Comparison of ENCODE assay signal across 9 mouse cellular contexts in genomic region chr2:166377329-166377728, GRCm38 (mm10).
A peak's percentile ranks its signal among the peaks of the same experiment; 100 is the strongest.
DNase-seq lines count a peak whose midpoint lies in the region; ATAC-seq and TF ChIP-seq lines count a peak whose summit lies in the region.
"Had no signal": no experiment of that assay in that cellular context is flagged by ENCODE, and none has a peak within 500 bp of the region (broad histone marks: within the 10 kb centered on the region; RNA-seq: fewer than 3 reads in every experiment).

No protein-coding gene starts in this region.

- no peak for ATAC-seq in heart, embryonic 14.5 days (ENCODE audit: insufficient number of reproducible peaks, insufficient read depth, low FRiP score, low read depth)
- peak; percentile 77 for ATAC-seq in hindbrain, embryonic 11.5 days (ENCODE audit: low FRiP score)
- no peak for ATAC-seq in midbrain, postnatal 0 days (ENCODE audit: low FRiP score)
- no peak for ATAC-seq in megakaryocyte progenitor cell, adult 5-6 weeks (replicated peaks; ENCODE audit: poor library complexity)

- H3K27me3 ChIP-seq in heart, embryonic 14.5 days (ENCODE audit: control insufficient read depth, insufficient read depth, low read length): no peaks in the 10 kb centered on the region
- H3K27me3 ChIP-seq in hindbrain, embryonic 11.5 days (ENCODE audit: control insufficient read depth, insufficient read depth, low read length): no peaks in the 10 kb centered on the region
- H3K27me3 ChIP-seq in midbrain, postnatal 0 days (ENCODE audit: insufficient read depth, low read length): no peaks in the 10 kb centered on the region; the same call in 1 of the 2 replicates

- peak overlapping the region; percentile 43; the same call in 1 of the 2 replicates for H3K9ac ChIP-seq in heart, embryonic 14.5 days (ENCODE audit: low read length)
- H3K9ac ChIP-seq in hindbrain, embryonic 11.5 days (ENCODE audit: low read depth, low read length): no peak overlapping the region
- H3K9ac ChIP-seq in midbrain, postnatal 0 days (replicated peaks; ENCODE audit: low read length, poor library complexity, severe bottlenecking): no peak overlapping the region

- H3K4me2 ChIP-seq in heart, embryonic 14.5 days (ENCODE audit: low read length): no peak overlapping the region
- no peak overlapping the region for H3K4me2 ChIP-seq in hindbrain, embryonic 11.5 days (replicated peaks; ENCODE audit: low read depth, low read length)
- H3K4me2 ChIP-seq in midbrain, postnatal 0 days (ENCODE audit: low read depth, low read length, poor library complexity, severe bottlenecking): no peak overlapping the region

- H3K9me3 ChIP-seq in heart, embryonic 14.5 days (ENCODE audit: control insufficient read depth, low read length): no peaks in the 10 kb centered on the region
- no peaks in the 10 kb centered on the region for H3K9me3 ChIP-seq in hindbrain, embryonic 11.5 days (ENCODE audit: control insufficient read depth, low read length)
- no peaks in the 10 kb centered on the region for H3K9me3 ChIP-seq in midbrain, postnatal 0 days (ENCODE audit: low read length)

- no peaks in the 10 kb centered on the region for H3K36me3 ChIP-seq in heart, embryonic 14.5 days (ENCODE audit: control insufficient read depth, insufficient read depth, low read length)
- no peaks in the 10 kb centered on the region for H3K36me3 ChIP-seq in hindbrain, embryonic 11.5 days (ENCODE audit: control insufficient read depth, insufficient read depth, low read length)
- H3K36me3 ChIP-seq in midbrain, postnatal 0 days (ENCODE audit: insufficient read depth, low read length): no peaks in the 10 kb centered on the region

- TF ChIP-seq CTCF in midbrain, postnatal 0 days (IDR thresholded peaks at IDR 0.05): no peak

- no peak overlapping the region for H3K27ac ChIP-seq in heart, embryonic 14.5 days (replicated peaks in 1 of 2; ENCODE audit: control insufficient read depth in 1 of 2, insufficient read depth in 1 of 2, low read depth in 2 of 2, low read length in 2 of 2)
- H3K27ac ChIP-seq in hindbrain, embryonic 11.5 days (ENCODE audit: low read depth, low read length): no peak overlapping the region; the same call in 1 of the 2 replicates
- H3K27ac ChIP-seq in midbrain, postnatal 0 days (ENCODE audit: low read depth, low read length): no peak overlapping the region
- H3K27ac ChIP-seq: layer of hippocampus, adult 2 months had no signal

- DNase-seq in heart, postnatal 4 days: no peak
- DNase-seq in embryo, embryonic 10.5 days (ENCODE audit: low spot score): peak; percentile 49
- DNase-seq in hindbrain, embryonic 11.5 days (ENCODE audit: low spot score): peak; percentile 61
- DNase-seq in midbrain, postnatal 0 days (ENCODE audit: low spot score): peak; percentile 80
- no peak for DNase-seq in cerebellum, adult 18-20 months
- no peak for DNase-seq in adrenal gland, adult 8-10 months

- no peak overlapping the region for H3K4me3 ChIP-seq in heart, embryonic 14.5 days (ENCODE audit: control insufficient read depth in 1 of 2, insufficient read depth in 1 of 2, low read depth in 1 of 2, low read length in 2 of 2)
- no peak overlapping the region for H3K4me3 ChIP-seq in hindbrain, embryonic 11.5 days (ENCODE audit: low read depth, low read length)
- H3K4me3 ChIP-seq in midbrain, postnatal 0 days (ENCODE audit: low read depth, low read length): no peak overlapping the region
- H3K4me3 ChIP-seq: layer of hippocampus, adult 2 months had no signal

- peaks cover 8 to 12% of the 10 kb centered on the region in 2 experiments; a peak in 3 of 4 replicates for H3K4me1 ChIP-seq in heart, embryonic 14.5 days (ENCODE audit: control insufficient read depth in 2 of 2, insufficient read depth in 2 of 2, low read length in 2 of 2)
- H3K4me1 ChIP-seq in hindbrain, embryonic 11.5 days (replicated peaks; ENCODE audit: control insufficient read depth, insufficient read depth, low read length): no peaks in the 10 kb centered on the region; the same call in 1 of the 2 replicates
- no peaks in the 10 kb centered on the region; the same call in 1 of the 2 replicates for H3K4me1 ChIP-seq in midbrain, postnatal 0 days (ENCODE audit: insufficient read depth, low read length)

- 42% methylated on average over 3 of the region's 3 CpGs for WGBS in heart, embryonic 14.5 days
- WGBS in hindbrain, embryonic 11.5 days: 18% methylated on average over 3 of the region's 3 CpGs
- WGBS in midbrain, postnatal 0 days: 17% methylated on average over 3 of the region's 3 CpGs

Comparison
In these comparisons a context has a peak if more than half of its experiments do, and no peak if none do; other contexts are left out.
1. DNase-seq: peak in embryo, embryonic 10.5 days (single experiment), hindbrain, embryonic 11.5 days (single experiment) and midbrain, postnatal 0 days (single experiment); none in heart, postnatal 4 days (single experiment), cerebellum, adult 18-20 months (0 of 2) and adrenal gland, adult 8-10 months (single experiment).